Mouse (Mus musculus): Measurements from ENCODE around the gene Cables2. TPM values are rescaled to one million over a fixed set of nuclear protein-coding genes. Genes with fewer than 3 reads are reported as not detected.

Cables2 gene
- total RNA-seq (2023), result 66.2 to 79.5 TPM (median 71.5 TPM) in 4 replicates

DNA sequence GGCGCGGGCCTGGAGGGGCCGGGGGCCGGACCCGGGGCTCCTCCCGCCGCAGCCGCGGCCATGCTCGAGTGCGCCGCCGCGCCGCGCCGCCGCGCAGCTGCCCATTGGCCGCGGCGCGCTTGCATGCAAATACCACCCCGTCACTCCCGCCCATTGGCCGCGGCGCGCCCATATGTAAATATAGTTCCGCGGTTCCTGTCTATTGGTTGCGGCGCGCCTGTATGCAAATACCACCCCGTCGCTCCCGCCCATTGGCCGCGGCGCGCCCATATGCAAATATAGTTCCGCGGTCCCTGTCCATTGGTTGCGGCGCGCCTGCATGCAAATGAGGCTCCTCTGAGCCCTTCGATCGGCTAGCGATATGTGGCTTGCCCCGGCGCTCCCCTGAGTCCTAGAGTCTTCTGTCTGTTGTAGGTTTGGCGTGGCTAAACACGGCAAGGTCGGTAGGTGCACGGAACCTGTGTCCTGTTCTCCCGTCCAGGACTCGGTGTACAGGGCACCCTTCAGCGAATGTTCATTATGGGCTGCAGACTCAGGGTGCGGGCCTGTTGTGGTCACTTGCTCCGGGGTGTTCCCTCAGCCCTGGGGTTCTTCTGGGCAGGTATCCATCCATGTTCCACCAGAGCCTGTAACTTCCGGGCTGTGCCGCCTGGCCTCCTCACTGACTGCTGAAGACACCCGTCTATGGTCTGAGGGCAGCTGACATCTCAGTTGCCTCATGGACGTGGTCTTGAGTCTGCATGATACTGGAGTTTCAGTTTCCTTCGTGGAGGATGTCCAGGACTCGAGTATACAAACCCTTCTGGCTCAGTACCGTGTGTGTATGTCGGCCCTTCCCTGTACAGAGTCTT lies at the start of gene Cables2:
Cables2 (minus strand) TSS at position 103 of the 851 bp plus-strand sequence.

DNA sequence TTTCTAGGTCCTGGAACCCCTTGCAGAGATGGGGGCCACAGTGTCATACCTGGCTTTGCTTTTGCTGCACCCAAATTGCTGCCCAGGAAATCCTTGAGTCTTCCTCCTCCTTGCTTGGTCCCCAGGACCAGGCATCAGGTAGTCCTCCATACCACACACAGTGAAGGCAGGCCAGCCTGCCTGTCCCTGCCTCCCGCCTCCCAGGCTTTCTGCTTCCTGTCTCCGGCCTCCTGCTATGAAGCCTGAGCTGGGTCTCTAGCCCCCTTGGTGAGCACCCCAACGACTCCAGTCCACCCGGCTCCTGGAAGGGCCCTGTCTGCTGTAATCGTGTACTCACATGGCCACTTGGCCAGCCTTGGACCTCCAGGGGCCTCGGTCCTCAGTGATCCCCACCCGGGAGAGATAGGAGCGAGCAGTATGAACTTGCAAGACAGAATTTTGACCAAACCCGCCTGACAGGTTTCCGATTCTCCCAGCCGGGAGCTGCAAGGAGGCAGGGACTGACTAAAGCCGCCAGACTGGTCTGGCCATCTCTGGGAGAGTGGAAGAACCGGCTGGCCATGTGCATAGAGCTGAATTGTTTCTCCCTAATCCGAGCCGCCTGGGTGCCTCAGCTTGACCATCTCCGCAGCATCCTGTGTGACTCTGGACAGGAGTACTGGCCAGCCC lies 16.3 kb upstream of the Cables2 start, which contains the start of gene Rbbp8nl:
Rbbp8nl (minus strand) TSS at position 440 of the 669 bp plus-strand sequence.

DNA sequence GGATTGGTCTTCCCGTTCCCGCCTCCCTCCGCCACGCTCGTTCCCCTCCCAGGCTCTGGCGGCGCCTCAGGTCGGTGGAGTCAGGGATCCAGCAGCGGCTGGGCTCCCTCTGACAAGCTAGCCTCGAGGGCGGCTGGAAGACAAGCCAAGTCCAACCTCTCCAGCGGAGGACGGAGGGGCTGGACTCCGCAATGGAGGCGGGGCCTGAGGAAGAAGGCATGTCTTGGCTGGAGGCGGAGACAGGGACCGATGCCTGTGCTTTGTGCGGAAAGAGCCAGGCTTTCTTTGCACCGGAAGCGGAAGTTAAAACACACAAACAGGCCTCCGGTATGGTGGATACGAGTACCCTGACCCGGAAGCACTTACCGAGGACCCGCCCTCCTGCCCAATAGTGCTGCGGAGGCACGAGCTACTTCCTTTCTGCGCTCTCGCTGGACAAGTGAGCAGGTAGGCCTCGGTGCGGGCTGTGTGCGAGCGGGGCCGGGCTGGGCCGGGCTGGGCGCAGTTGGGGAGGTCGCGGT lies 16.2 kb downstream of the Cables2 start, which contains the start of gene Rps21:
Rps21 (plus strand) TSS at position 377 of the 521 bp plus-strand sequence.

DNA sequence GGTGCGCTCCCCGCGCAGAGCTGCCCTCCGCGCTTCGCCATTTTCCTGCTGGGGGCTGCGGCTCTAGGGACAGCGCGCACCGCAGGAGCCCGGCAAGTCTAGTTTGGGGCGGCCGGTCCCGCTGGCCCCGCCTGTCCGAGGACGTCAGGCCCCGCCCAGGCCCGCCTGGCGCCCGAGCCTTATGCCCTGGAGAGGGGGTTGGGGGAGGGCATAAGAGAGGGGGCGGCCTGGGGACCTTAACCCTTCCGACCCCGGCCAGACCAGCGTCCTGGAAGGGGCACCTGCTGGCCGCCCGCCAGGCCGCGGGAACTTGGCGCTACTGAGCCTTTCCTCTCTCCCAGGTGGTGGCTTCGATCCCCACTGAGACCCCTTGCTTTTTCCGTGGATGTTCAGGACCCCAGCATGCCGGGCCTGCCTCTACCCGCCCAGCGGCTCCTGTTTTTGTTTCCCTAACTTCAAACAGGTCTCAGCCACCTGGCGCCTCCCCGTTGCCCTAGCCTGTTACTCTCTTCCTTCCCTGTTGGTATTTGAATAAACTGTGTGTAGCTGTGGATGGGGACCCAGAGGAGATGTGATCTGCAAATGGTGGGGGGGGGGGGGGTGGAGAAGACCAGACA lies 47.4 kb downstream of the Cables2 start, which contains the start of gene Lama5:
Lama5 (minus strand) TSS at position 98 of the 617 bp plus-strand sequence.

Other genes with a start within 250 kb of the Cables2 start
- gene Lsm14b, start 248.5 kb downstream of the Cables2 start, total RNA-seq (2023), result 33.3 to 41.8 TPM (median 40.5 TPM) in 4 replicates
- gene Psma7, start 231.1 kb downstream of the Cables2 start, total RNA-seq (2023), result 122 to 141 TPM (median 130 TPM) in 4 replicates
- gene Ss18l1, start 231.0 kb downstream of the Cables2 start, total RNA-seq (2023), result 6.1 to 9.2 TPM (median 7.2 TPM) in 4 replicates
- gene Mtg2, start 202.9 kb downstream of the Cables2 start, total RNA-seq (2023), result 15.7 to 18.8 TPM (median 18.5 TPM) in 4 replicates
- not detected in 4 replicates for gene Hrh3, start 169.0 kb downstream of the Cables2 start, total RNA-seq (2023)
- gene Osbpl2, start 154.2 kb downstream of the Cables2 start, total RNA-seq (2023), result 35.1 to 41.3 TPM (median 37.1 TPM) in 4 replicates
- 96.6 to 111 TPM (median 104 TPM) in 4 replicates for gene Adrm1, start 102.0 kb downstream of the Cables2 start, total RNA-seq (2023)
- gene Lama5, start 47.6 kb downstream of the Cables2 start, total RNA-seq (2023), result 0.06 TPM in 1 of 4 replicates, not detected in the others
- gene Rps21, start 16.1 kb downstream of the Cables2 start, total RNA-seq (2023), result 1,837 to 2,093 TPM (median 2,023 TPM) in 4 replicates
- gene Rbbp8nl, start 16.4 kb upstream of the Cables2 start, total RNA-seq (2023), result not detected in 4 replicates
- not detected in 4 replicates for gene Gata5, start 61.2 kb upstream of the Cables2 start, total RNA-seq (2023)
- 26.1 to 34.2 TPM (median 30.7 TPM) in 4 replicates for gene Slco4a1, start 182.7 kb upstream of the Cables2 start, total RNA-seq (2023)
- gene Ntsr1, start 226.5 kb upstream of the Cables2 start, total RNA-seq (2023), result not detected in 4 replicates